Mouse (Mus musculus) splenic B cell, adult 2 months (primary cell): ENCODE measurements around the gene Syt16.

Experiments used
- DNase-seq: peaks from one replicate; pipeline ENCODE4 v3.0.0-alpha.2; 2011; ENCODE audit warnings: low read depth, low spot score
- H3K27me3 ChIP-seq: 2 replicates; pipeline ENCODE4 v1.6.1; 2012; ENCODE audit warnings: mild to moderate bottlenecking, low read length, moderate library complexity, mixed read lengths; ENCODE audit not compliant: control insufficient read depth, poor library complexity, insufficient read depth, severe bottlenecking
- H3K36me3 ChIP-seq: 2 replicates; pipeline ENCODE4 v1.6.1; 2012; ENCODE audit warnings: mild to moderate bottlenecking, low read length, moderate library complexity, mixed read lengths; ENCODE audit not compliant: control insufficient read depth, poor library complexity, insufficient read depth, severe bottlenecking

Gene Syt16

GRCm38 (mm10) chr12:74268644-74269285 is 271.3 kb downstream of the Syt16 start:
- no peaks in the 10 kb centered on the region for H3K36me3 ChIP-seq
- no peak for DNase-seq
- H3K27me3 ChIP-seq: no peaks in the 10 kb centered on the region

- Histone ChIP-seq H3K36me3 (no peaks in the 10 kb centered on the region), H3K27me3 (no peaks in the 10 kb centered on the region)
- no peak for DNase-seq
Observed at GRCm38 (mm10) chr12:74272545-74272944, 275.1 kb downstream of the Syt16 start.

DNA sequence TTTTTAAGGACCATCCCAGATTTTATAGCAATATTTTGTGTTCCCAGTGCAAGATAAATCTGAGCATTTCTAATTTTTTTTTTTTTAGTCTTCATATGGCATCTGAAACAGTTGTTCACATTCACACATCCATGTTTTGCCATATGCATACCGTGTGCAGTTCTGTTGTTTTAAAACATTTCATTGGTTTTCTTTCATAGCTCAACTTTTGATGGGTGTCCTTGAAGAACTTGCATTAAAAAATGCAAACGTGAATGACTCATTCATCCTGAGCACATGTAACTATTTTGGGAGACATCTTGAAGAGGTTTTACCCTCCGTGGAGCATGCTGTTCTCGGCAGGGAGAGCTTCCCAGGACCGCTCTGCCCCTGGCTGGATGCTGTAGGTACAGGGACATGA is 279.8 kb downstream of the Syt16 start:
- DNase-seq: no peak
- no peaks in the 10 kb centered on the region for H3K36me3 ChIP-seq
- no peaks in the 10 kb centered on the region for H3K27me3 ChIP-seq

GRCm38 (mm10) chr12:74281403-74281802 is 283.9 kb downstream of the Syt16 start:
- no peaks in the 10 kb centered on the region for H3K27me3 ChIP-seq
- no peak for DNase-seq
- H3K36me3 ChIP-seq: no peaks in the 10 kb centered on the region

GRCm38 (mm10) chr12:74282846-74283245 is 285.4 kb downstream of the Syt16 start:
- no peak for DNase-seq
- H3K36me3 ChIP-seq: no peaks in the 10 kb centered on the region

GRCm38 (mm10) chr12:74284020-74284684 is 286.7 kb downstream of the Syt16 start:
- no peak for DNase-seq
- Histone ChIP-seq H3K36me3 (no peaks in the 10 kb centered on the region), H3K27me3 (no peaks in the 10 kb centered on the region)

More at GRCm38 (mm10) chr12:74282846-74283245, 285.4 kb downstream of the Syt16 start:
- H3K27me3 ChIP-seq: no peaks in the 10 kb centered on the region

- no peaks in the 10 kb centered on the region for H3K36me3 ChIP-seq
- DNase-seq: no peak
- no peaks in the 10 kb centered on the region for H3K27me3 ChIP-seq
Observed at GRCm38 (mm10) chr12:74284685-74285054, 287.2 kb downstream of the Syt16 start.

DNA sequence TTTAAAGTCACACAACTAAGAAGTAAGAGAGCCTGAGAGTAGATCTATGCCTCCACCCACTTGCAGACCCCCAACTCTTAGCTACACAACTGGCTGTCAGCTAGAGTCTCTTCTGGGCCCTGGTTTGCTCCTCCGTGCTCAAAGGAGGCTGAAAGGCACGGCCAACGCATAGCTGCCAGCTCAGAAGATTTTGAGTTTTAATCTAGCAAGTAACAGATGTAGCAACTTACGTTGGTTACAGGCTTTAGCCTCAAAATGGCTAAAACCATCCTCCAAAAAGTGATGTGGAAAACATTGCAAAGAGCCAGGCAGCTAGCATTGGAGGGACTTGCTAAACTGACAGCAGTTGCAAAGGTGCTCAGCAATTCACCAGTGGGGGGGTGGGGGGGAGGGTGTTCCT is 293.5 kb downstream of the Syt16 start:
- no peaks in the 10 kb centered on the region for H3K27me3 ChIP-seq
- DNase-seq: no peak
- no peaks in the 10 kb centered on the region for H3K36me3 ChIP-seq

DNA sequence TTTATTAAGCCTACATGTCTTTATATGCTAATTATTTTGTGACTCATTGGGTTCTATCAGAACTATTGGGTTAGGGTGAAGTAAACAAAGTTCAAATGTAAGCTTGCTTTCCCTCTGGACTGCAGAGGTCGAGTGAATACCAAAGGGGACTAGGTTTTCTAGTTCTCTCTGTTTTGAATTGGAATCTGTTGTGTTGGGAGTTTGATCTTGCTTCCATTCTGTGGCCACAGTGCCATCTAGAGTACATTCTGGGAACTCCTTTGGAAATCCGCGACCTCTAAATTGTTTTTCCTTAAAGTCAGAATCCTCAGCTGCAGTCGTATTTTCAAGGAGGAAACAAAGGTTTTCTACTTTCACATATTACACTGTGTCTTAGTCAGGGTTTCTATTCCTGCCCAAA is 296.2 kb downstream of the Syt16 start:
- H3K27me3 ChIP-seq: no peaks in the 10 kb centered on the region
- H3K36me3 ChIP-seq: no peaks in the 10 kb centered on the region
- no peak for DNase-seq

GRCm38 (mm10) chr12:74296374-74296773 is 298.9 kb downstream of the Syt16 start:
- no peaks in the 10 kb centered on the region for H3K36me3 ChIP-seq
- no peak for DNase-seq

DNA sequence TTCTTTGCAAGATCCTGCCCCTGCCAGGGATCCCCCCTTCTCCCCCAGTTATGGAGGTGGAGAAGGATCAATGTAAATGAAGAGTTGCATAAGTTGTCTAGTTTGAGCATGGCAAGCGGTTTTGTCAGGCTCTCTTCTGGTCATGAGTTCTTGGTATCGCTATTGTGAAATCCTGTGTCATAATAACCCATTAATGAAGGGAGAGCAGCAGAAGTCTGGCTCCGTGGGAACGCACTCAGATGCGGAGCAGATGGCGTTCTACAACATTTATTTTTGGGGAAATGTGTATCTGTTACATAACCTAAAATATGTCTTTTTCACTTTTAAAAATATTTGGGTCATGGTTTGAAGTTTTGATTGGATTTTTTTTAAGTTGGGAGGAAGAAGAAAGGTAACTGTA is 304.1 kb downstream of the Syt16 start:
- DNase-seq: no peak
- Histone ChIP-seq H3K27me3 (no peaks in the 10 kb centered on the region), H3K36me3 (no peaks in the 10 kb centered on the region)

More at GRCm38 (mm10) chr12:74296374-74296773, 298.9 kb downstream of the Syt16 start:
- H3K27me3 ChIP-seq: no peaks in the 10 kb centered on the region

DNA sequence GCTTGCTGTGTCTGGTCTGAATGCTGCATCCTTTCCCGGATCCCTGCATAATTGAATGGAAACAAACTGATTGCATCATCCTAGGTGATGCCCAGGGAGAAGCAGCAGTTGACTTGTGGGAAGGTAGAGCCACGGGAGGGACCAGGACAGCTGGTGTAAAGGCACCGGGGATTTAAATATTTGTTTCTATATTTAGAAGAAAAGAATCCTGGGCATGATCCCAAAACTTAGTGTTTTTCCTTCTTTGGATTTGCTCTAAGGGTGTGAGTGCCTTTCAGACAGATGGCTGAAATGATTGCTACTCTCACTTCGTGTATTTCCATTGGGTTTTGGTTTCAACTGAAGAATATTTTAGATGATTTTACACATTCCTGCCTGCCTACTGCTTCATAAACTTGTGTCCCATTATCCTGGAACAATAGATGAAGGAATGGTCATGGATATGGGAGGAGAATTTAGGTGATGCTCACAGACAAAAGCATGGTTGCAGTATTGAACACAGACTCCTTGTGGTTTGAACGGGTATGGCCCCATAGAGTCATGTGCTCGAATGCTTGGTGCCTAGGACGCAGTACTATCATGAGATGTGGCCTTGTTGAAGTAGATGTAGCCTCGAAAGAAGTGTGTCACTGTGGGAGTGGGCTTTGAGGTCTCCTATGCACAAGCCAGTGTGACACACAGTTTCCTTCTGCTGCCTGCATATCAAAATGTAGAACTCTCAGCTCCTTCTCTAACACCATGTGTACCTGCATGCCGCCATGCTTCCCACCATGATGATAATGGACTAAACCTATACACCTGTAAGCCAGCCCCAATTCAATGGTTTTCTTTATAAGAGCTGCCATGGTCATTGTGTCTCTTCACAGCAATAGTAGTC is 306.2 kb downstream of the Syt16 start:
- Histone ChIP-seq H3K27me3 (no peaks in the 10 kb centered on the region), H3K36me3 (no peaks in the 10 kb centered on the region)
- no peak for DNase-seq

DNA sequence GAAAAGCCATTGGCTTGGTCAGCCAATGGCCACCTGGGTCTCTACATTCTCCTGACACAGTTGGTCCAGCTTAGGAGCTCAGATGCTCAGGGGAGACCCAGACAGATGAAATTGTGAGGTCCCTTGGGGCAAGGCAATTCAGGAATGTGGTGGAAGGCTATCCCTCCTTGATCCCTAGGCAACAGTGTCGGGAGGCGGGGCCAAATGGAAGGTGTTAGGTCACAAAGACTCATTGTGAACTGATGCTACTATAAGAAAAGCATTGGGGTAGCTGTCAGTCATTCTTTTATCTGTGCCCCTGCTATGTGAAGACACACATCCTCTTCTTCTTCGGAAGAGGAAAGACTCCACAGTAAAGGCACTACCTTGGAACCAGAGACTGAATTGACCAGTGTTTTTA is 315.1 kb downstream of the Syt16 start:
- no peaks in the 10 kb centered on the region for H3K27me3 ChIP-seq
- no peak for DNase-seq
- H3K36me3 ChIP-seq: no peaks in the 10 kb centered on the region

- H3K27me3 ChIP-seq: no peaks in the 10 kb centered on the region
- no peak for DNase-seq
- no peaks in the 10 kb centered on the region for H3K36me3 ChIP-seq
Observed at GRCm38 (mm10) chr12:74315221-74315620, 317.8 kb downstream of the Syt16 start.

DNA sequence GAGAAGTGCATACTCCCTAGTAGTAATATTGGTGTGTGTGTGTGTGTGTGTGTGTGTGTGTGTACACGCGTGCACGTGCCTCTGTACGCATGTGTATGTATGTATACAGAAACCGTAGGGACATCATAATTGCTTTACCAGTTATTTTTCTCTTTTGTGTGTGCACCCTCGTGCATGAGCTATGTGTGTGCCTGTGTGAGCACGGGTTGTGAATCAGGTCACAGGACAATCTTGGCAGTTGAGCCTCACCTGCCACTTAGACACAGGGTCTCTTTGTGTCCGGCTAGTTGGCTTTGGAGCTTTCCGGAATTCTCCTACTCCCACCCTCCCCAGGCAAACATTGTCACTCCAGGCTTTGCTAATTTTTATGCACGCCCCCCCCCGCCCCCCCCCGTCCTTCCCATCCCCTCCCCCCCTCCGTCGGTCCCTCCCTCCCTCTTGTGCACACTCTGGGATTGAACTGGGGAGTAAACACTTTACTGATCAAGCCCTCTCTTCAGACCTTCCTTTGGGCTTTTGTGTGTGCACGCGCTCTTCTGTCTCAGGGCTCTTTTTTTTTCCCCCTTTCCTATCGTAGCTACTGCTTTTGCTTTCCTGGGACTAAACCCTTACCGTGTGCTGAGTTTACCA is 319.0 kb downstream of the Syt16 start, which contains the start of gene Gm11042:
Gene Gm11042, minus strand, starts transcription at position 51 of the 630 bp plus-strand sequence.
- no peaks in the 10 kb centered on the region for H3K27me3 ChIP-seq
- DNase-seq: no peak

More for the DNA sequence above, 319.0 kb downstream of the Syt16 start, which contains the start of gene Gm11042:
- no peaks in the 10 kb centered on the region for H3K36me3 ChIP-seq
